In the genomic region with DNA sequence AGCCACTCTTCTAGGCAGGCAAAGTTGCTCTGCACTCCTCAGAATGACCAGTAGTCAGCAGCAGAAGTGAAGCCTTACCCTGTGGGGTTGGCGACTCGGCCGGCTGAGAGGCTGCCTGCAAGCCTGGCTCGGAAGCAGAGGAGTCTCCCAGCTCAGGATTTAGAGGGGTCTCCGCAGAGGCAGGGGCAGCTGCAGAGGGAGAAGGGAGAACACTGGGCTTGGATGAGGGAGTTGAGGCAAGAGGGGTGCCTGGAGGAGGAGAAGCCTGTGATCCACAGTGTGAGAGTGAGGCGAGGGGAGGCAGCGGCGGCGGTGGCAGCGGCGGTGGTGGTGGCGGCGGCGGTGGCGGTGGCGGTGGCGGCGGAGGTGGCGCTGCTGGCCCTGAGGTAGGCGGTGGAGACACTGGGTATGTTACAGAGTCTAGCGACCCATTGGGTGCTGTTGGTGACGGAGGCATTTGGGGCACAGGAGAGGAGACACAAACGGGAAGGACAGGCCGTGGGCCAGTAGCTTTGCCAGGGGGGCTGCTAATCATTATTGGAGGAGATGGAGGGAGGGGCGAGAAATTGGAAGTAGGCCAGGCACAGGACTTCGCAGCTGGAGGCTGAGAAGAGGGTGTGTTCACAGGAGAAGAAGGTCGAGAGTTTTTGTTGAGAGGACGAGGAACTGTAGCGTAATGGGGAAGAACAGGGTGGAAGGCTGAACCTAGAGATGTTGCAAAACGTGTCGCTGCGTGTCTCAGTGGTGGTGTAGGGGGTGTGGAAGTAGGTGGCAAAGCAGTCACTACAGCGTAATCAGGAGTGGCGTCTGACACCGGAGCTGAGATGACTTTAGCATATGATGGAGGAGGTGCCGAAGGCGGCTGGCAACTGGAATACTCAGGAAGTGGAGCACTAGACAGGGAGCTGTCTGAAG, we compare ENCODE assay signal across 8 mouse cellular contexts.
DNase-seq lines count a peak whose midpoint lies in the region; ATAC-seq lines count a peak whose summit lies in the region.

No protein-coding gene starts in this region.

- H3K4me2 ChIP-seq in midbrain, embryonic 16.5 days (ENCODE audit: low read length) = no peak overlapping the region
- peak overlapping the region; percentile 57 for H3K4me2 ChIP-seq in heart, embryonic 15.5 days
- no peak overlapping the region for H3K4me2 ChIP-seq in midbrain, embryonic 14.5 days (ENCODE audit: low read length)

- no peak overlapping the region for H3K27ac ChIP-seq in midbrain, embryonic 10.5 days (replicated peaks)
- H3K27ac ChIP-seq in midbrain, embryonic 16.5 days (ENCODE audit: low read length) = no peak overlapping the region
- peak overlapping the region; percentile 67 for H3K27ac ChIP-seq in heart, embryonic 15.5 days
- no peak overlapping the region for H3K27ac ChIP-seq in limb, embryonic 10.5 days
- no peak overlapping the region for H3K27ac ChIP-seq in midbrain, embryonic 14.5 days (replicated peaks; ENCODE audit: low read depth, low read length)

- peak; percentile 14 for DNase-seq in adrenal gland, adult 2 months
- no peak for DNase-seq in adrenal gland, adult 18-20 months (ENCODE audit: low spot score in 2 of 2)
- no peak for DNase-seq in midbrain, embryonic 10.5 days (ENCODE audit: low spot score)
- peak; percentile 42 for DNase-seq in limb, embryonic 10.5 days (ENCODE audit: low spot score)
- peak; percentile 30 for DNase-seq in midbrain, embryonic 14.5 days
- DNase-seq in thymus, postnatal 4 days = peak; percentile 50

- WGBS in midbrain, embryonic 10.5 days = 65% methylated on average over 34 of the region's 37 CpGs
- 85% methylated on average over 35 of the region's 37 CpGs for WGBS in midbrain, embryonic 16.5 days
- 40% methylated on average over 32 of the region's 37 CpGs for WGBS in heart, embryonic 15.5 days
- WGBS in limb, embryonic 10.5 days = 62% methylated on average over 37 of the region's 37 CpGs
- 79% methylated on average over 33 of the region's 37 CpGs for WGBS in midbrain, embryonic 14.5 days

- no peak overlapping the region for H3K9ac ChIP-seq in midbrain, embryonic 16.5 days (ENCODE audit: low read depth, low read length)
- H3K9ac ChIP-seq in heart, embryonic 15.5 days = peak overlapping the region; percentile 26; the same call in 1 of the 2 replicates
- no peak overlapping the region for H3K9ac ChIP-seq in midbrain, embryonic 14.5 days (replicated peaks; ENCODE audit: low read length)

- H3K9me3 ChIP-seq in midbrain, embryonic 10.5 days (replicated peaks) = no peaks in the 10 kb centered on the region
- no peaks in the 10 kb centered on the region for H3K9me3 ChIP-seq in midbrain, embryonic 16.5 days (replicated peaks; ENCODE audit: control insufficient read depth, low read length, poor library complexity, severe bottlenecking)
- H3K9me3 ChIP-seq in heart, embryonic 15.5 days (replicated peaks) = no peaks in the 10 kb centered on the region
- H3K9me3 ChIP-seq in limb, embryonic 10.5 days (replicated peaks) = no peaks in the 10 kb centered on the region
- H3K9me3 ChIP-seq in midbrain, embryonic 14.5 days (ENCODE audit: control insufficient read depth, low read length) = no peaks in the 10 kb centered on the region

- H3K36me3 ChIP-seq in midbrain, embryonic 10.5 days = peaks cover 72% of the 10 kb centered on the region
- H3K36me3 ChIP-seq in midbrain, embryonic 16.5 days (ENCODE audit: control insufficient read depth, insufficient read depth, low read length) = peaks cover 8% of the 10 kb centered on the region
- H3K36me3 ChIP-seq in heart, embryonic 15.5 days = peaks cover 14% of the 10 kb centered on the region; the same call in 1 of the 2 replicates
- peaks cover 62% of the 10 kb centered on the region for H3K36me3 ChIP-seq in limb, embryonic 10.5 days
- H3K36me3 ChIP-seq in midbrain, embryonic 14.5 days (ENCODE audit: control insufficient read depth, insufficient read depth, low read length) = peaks cover 36% of the 10 kb centered on the region

- H3K4me3 ChIP-seq in midbrain, embryonic 10.5 days = peak overlapping the region; percentile 28
- no peak overlapping the region for H3K4me3 ChIP-seq in midbrain, embryonic 16.5 days (ENCODE audit: low read depth, low read length)
- H3K4me3 ChIP-seq in heart, embryonic 15.5 days = peak overlapping the region; percentile 40
- H3K4me3 ChIP-seq in limb, embryonic 10.5 days = peak overlapping the region; percentile 28
- no peak overlapping the region for H3K4me3 ChIP-seq in midbrain, embryonic 14.5 days (replicated peaks; ENCODE audit: low read depth, low read length)

- H3K4me1 ChIP-seq in midbrain, embryonic 10.5 days = no peaks in the 10 kb centered on the region
- no peaks in the 10 kb centered on the region for H3K4me1 ChIP-seq in midbrain, embryonic 16.5 days (ENCODE audit: control insufficient read depth, insufficient read depth, low read length)
- H3K4me1 ChIP-seq in heart, embryonic 15.5 days (replicated peaks) = peaks cover 8% of the 10 kb centered on the region
- peaks cover 11% of the 10 kb centered on the region; the same call in 1 of the 2 replicates for H3K4me1 ChIP-seq in limb, embryonic 10.5 days
- H3K4me1 ChIP-seq in midbrain, embryonic 14.5 days (ENCODE audit: control insufficient read depth, insufficient read depth, low read length) = no peaks in the 10 kb centered on the region

- H3K27me3 ChIP-seq in midbrain, embryonic 10.5 days (ENCODE audit: low read depth, poor library complexity, severe bottlenecking) = no peaks in the 10 kb centered on the region
- no peaks in the 10 kb centered on the region for H3K27me3 ChIP-seq in midbrain, embryonic 16.5 days (ENCODE audit: control insufficient read depth, insufficient read depth, low read depth, low read length)
- H3K27me3 ChIP-seq in heart, embryonic 15.5 days = no peaks in the 10 kb centered on the region
- no peaks in the 10 kb centered on the region for H3K27me3 ChIP-seq in limb, embryonic 10.5 days (ENCODE audit: low read depth, poor library complexity, severe bottlenecking)
- H3K27me3 ChIP-seq in midbrain, embryonic 14.5 days (ENCODE audit: control insufficient read depth, insufficient read depth, low read length) = no peaks in the 10 kb centered on the region

- ATAC-seq in midbrain, embryonic 16.5 days = no peak
- 0 out of 2 replicates have a peak, but pooled peaks have one; percentile 35 for ATAC-seq in heart, embryonic 15.5 days (replicated peaks; ENCODE audit: insufficient number of reproducible peaks, insufficient read depth, low FRiP score, low read depth)
- no peak for ATAC-seq in midbrain, embryonic 14.5 days (ENCODE audit: low FRiP score, low TSS enrichment)

Comparison
In these comparisons a context has a peak if more than half of its experiments do, and no peak if none do; other contexts are left out.
1. DNase-seq: peak in adrenal gland, adult 2 months (single experiment), limb, embryonic 10.5 days (single experiment), midbrain, embryonic 14.5 days (single experiment) and thymus, postnatal 4 days (single experiment); none in adrenal gland, adult 18-20 months (0 of 2) and midbrain, embryonic 10.5 days (single experiment).
2. H3K4me3 ChIP-seq: peak in midbrain, embryonic 10.5 days (single experiment), heart, embryonic 15.5 days (single experiment) and limb, embryonic 10.5 days (single experiment); none in midbrain, embryonic 16.5 days (single experiment) and midbrain, embryonic 14.5 days (single experiment).